Mouse (Mus musculus) embryo, embryonic 10 days (tissue): ENCODE measurements around the gene Erf.
A peak's percentile ranks its signal among the peaks of the same experiment; 100 is the strongest.

Experiments used
- DNase-seq: peaks from one replicate; pipeline ENCODE4 v3.0.0-alpha.2; 2015; ENCODE audit warnings: low spot score

The Erf gene

GRCm38 (mm10) chr7:25279861-25280791, 29.6 kb upstream of the Erf start:
- DNase-seq: peak; percentile 70

- DNase-seq: peak; percentile 88
Measured at GRCm38 (mm10) chr7:25279076-25279860, 28.7 kb upstream of the Erf start.

DNA sequence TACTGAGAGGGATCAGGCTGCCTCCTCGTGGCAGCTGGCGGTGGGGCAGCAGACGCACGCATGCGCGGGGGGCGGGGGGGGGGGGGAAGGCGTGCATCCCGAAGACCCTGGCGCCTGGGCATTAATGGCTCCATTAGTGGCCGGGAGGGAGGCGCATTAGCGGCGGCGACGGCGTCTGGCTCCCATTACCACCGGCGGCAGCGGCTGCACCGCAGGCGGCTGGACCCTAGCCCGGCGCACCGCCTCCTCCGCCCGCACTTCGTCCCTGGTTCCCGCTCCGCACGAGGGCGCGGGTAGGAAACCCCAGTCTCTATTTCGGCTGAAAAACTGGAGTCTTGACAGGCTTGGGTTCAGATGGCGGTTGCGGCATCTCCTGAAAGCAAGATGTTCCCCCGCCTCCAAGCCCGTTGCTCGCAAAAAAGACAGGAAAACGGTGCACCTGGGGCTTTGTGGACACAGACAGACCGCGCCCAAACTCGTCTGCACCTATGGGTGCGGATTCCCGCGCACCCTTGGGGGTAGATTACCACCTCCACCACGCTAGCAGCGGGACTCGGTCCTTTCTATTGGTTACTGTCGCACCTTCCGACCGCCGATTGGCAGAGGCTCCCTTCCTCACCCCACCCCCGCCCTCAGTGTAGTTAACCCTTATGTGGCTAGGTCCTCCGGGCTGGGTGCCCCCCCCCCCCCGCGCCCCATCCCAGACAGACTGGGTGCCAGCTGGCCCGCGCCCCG, 27.9 kb upstream of the Erf start:
- peak; percentile 89 for DNase-seq

- no peak for DNase-seq
Measured at GRCm38 (mm10) chr7:25277998-25278340, 27.4 kb upstream of the Erf start.

DNA sequence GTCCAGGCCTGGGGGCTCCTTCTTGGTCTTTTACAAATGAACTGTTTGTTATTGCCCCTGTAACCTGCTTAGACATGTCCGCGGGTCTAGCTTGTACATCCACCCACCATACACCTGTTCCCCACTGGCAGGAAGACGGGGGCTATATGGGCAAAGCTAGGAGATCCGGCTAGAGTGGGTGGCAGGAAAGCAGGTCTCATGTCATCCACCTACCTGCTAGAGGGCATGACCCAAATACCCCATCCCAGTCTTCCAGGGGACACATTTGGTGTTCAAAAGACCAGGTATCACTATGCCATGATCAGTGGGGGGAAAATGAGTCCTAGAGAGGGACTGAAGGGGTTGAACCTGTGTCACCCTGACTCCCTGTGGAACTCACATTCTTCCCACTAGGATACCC, 26.8 kb upstream of the Erf start:
- DNase-seq: no peak

DNA sequence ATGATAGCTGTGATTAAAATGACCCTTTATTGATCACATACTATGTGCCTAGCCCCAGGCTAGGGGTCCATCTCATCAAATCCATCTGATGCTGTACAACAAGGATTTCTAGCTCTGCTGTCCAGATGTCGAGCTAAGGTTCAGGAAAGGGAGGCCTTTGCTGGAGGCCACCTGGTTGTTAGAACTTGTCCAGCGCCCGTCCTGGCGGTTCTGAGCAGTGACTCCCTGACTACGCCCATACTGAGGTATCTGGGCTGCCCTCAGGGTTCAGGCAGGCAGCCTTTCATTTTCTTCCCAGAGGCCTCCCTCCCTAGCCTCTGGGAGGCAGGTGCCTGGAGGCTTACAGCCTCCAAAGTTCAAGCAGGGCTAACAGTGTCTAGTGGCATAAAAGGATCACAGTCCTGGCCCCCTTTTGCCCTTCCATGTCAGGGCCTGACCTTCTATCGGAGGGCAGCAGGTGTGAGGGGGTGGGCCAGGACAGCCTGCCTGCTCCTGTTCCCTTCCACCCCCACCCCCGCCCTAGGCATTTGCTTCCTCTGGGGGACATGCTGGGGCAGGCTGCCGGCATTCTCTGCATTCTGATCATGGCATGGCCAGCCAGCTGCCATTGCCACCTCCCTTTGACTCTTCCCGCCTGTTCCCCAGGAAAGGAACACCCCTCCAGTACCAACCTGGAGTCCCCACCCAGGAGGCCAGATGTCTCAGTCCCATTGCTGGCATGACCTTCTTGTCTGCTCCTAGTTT, 25.2 kb upstream of the Erf start:
- DNase-seq: no peak

GRCm38 (mm10) chr7:25274996-25275395, 24.4 kb upstream of the Erf start:
- DNase-seq: no peak

GRCm38 (mm10) chr7:25274571-25274970, 24.0 kb upstream of the Erf start:
- no peak for DNase-seq

GRCm38 (mm10) chr7:25273259-25274241, 23.0 kb upstream of the Erf start:
- DNase-seq: no peak

- no peak for DNase-seq
Measured at GRCm38 (mm10) chr7:25272445-25273258, 22.1 kb upstream of the Erf start.

GRCm38 (mm10) chr7:25271651-25272444, 21.3 kb upstream of the Erf start:
- DNase-seq: no peak

DNA sequence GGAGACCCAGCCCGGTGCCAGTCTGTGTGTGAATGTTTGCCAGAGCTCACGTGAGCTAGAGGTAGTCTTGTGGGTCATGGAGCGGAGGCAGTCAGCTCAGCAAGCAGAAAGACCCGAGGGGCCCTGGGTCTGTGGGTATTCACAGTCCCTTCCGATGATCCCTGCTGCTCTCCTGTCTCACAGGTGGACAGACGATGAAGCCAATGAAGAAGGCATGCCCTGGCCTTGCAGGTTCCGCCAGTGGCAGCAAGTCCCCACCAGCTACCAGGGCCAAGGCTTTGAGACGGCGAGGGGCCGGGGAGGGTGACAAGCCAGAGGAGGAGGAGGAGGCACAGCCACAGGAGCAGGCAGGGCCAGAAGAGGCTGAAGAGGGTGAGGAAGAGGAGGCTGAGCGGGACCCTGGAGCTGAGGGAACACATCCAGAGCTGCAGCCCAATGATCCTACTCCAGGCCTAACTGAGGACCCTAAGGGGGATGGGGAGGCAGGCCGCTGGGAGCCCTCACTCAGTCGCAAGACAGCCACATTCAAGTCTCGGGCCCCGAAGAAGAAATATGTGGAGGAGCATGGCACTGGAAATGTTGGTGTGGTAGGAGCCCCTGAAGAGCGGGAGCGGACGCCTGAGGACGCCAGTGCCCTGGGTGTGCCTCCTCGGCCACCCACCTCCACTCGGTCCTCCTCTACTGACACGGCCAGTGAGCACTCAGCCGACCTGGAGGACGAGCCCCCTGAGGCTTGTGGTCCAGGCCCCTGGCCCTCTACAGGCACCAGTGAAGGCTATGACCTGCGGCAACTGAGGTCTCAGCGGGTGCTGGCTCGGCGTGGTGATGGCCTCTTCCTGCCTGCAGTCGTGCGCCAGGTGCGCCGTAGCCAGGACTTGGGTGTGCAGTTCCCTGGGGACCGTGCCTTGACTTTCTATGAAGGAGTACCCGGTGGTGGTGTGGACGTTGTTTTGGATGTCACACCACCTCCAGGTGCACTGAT, 20.4 kb upstream of the Erf start:
- DNase-seq: no peak

GRCm38 (mm10) chr7:25269545-25270271, 19.1 kb upstream of the Erf start:
- no peak for DNase-seq

DNA sequence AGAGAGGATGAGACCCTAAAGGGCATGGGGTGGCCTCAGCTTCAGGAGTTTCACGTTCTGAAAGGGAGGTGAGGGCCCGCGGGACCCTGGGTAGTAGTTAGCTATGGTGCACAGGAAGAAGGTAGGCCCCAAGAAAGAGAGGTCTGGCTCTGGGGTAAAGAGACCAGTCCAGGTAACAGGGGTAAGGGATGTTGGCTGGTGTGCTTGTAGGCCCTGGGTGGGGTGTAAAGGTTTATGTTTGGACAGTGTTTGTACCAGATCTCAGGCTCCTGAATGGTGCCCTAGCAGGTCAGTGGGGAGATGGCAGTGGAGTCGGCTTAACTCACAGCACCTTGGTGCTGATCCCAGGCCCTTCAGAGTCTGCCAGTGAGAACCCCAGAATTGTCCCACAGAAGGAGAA, 18.5 kb upstream of the Erf start:
- DNase-seq: no peak

DNA sequence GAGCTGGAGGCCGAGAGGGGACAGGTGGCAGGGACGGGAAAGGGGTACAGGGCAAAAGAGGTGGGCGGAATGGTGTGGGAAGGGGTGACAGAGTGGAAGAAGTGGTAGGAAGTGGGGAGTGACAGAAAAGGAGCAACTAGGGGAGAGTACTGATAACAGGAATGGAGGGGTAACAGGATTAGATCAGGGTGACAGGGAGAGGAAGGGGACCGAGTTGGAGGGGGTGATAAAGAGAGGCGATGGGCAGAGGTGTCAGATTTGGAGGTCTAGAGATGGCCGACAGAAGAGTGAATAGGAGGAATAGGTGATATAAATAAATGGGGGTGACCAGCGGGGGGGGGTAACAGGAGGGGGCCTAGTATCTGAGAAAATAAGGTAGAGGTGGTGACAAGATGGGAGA, 18.0 kb upstream of the Erf start:
- DNase-seq: no peak

DNA sequence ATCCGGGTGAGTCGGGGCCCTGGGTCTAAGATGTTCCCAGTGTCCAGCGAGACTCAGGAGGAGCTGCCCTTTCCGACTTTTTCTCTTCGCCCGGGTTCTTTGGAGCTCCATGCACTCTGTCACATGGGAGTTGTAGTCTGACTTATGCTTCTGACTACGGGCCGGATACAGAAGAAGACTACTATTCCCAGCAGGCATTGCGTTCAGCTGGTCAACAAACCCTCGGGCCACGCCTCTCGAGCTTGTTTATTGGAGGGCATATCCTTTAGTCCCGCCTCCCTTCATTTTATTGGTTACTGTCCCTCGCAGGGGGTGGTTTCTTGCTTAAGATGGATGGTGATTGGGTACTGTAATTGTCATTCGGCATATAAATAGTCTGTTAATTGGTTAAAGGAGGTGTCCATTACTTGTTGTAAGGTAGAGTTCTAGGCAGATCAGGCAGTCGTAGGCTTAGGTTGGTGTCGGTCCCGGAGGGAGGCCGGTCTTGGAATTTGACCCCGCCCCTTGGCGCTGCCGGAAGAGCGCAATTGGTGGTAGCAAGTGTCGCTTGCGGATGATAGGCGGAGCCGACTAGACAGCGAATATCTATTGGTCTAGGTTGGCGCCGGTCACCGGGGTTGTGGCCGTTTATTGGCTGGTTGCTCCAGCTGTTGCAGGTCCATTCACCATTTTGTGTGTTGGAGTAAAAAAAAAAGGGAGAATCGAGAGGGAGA, 17.3 kb upstream of the Erf start:
- peak; percentile 100 for DNase-seq
